Mouse (Mus musculus): ENCODE measurements at regions not wholly inside any gene's neighbourhood (a gene's known extent, or its start where the extent isn't known, plus 50 kb on each side); places are given as distances from the start of the nearest gene placed in this dataset.

- no peak for TF ChIP-seq CTCF (IDR thresholded peaks at IDR 0.05; ENCODE audit: low read depth)
- TF ChIP-seq EP300 (IDR thresholded peaks at IDR 0.05; ENCODE audit: low read depth): no peak
Measured at GRCm38 (mm10) chr8:30547820-30548219, 2880.7 kb upstream of the 5930422O12Rik start.
